Mouse (Mus musculus) common myeloid progenitor, adult 5-6 weeks (primary cell): ENCODE data around the gene Pheta1. TPM values are rescaled to one million over a fixed set of nuclear protein-coding genes. Genes with fewer than 3 reads are reported as not detected.

Source experiments
- ATAC-seq: replicated peaks from 2 replicates; pipeline ENCODE4 v1.8.0; 2016; ENCODE audit warnings: low read depth, mild to moderate bottlenecking, moderate TSS enrichment, inconsistent platforms; ENCODE audit not compliant: poor library complexity, severe bottlenecking
- total RNA-seq: library from RNA; stranded (forward); fragments of 200-1000, 187-1606 nt; gene quantifications from 2 replicates; pipeline ENCODE4 v1.2.3, GENCODE M21; 2017

Gene Pheta1
- total RNA-seq: 1.6 and 2.6 TPM in 2 replicates

DNA sequence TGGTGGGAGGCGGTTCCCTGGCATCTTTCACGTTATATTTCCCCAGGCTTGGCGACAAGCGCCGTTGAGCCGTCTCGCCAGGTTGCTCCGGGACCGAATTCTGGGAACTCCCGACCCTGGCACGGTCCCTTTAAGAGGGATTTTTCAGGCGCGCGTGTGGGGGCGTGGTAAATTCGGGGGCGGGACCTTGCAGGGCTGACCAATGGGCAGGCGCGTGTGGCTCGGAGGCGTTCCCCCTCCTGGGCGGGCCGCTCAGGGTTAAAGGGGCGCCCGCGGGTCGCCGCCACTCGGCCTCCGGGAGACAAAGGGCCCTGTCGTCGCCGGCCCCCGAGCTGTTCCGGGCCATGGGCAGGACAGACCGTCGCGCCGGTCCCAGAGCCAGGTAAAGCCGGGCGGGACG, at the start of gene Pheta1:
Gene Pheta1, plus strand, starts transcription at position 242 of the 400 bp plus-strand sequence.
- peak; percentile 79 for ATAC-seq

GRCm38 (mm10) chr5:121807186-121807585, 41.6 kb upstream of the Pheta1 start:
- no peak for ATAC-seq

GRCm38 (mm10) chr5:121808202-121808601, 40.6 kb upstream of the Pheta1 start:
- no peak for ATAC-seq

- ATAC-seq: no peak
These were observed 39.0 kb upstream of the Pheta1 start for GRCm38 (mm10) chr5:121809667-121810224.

GRCm38 (mm10) chr5:121810331-121811151, 38.2 kb upstream of the Pheta1 start:
- ATAC-seq: no peak

- ATAC-seq: peak; percentile 91
These were observed 37.3 kb upstream of the Pheta1 start for GRCm38 (mm10) chr5:121811485-121811931.

GRCm38 (mm10) chr5:121812526-121813243, 36.1 kb upstream of the Pheta1 start:
- no peak for ATAC-seq

DNA sequence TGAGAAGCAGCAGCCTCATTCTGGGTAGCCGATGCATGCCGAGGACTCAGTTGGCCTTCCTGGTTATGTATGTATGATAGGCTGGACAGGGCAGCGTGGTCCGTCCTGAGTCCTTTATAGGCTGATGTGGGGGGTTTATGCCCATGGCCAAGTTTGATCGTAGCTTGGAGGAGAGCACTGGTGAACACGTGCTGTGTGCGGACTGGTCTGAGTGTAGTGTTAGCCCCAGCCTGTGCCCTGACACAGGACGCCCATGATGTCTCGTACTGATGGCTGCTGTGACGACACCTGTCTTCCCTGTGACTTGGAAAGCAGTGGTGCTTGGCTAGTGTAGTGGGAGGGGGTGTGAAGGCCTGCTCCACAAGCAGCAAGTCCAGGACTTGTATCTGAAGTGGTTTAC, 35.0 kb upstream of the Pheta1 start:
- no peak for ATAC-seq

GRCm38 (mm10) chr5:121815067-121815466, 33.7 kb upstream of the Pheta1 start:
- ATAC-seq: no peak

DNA sequence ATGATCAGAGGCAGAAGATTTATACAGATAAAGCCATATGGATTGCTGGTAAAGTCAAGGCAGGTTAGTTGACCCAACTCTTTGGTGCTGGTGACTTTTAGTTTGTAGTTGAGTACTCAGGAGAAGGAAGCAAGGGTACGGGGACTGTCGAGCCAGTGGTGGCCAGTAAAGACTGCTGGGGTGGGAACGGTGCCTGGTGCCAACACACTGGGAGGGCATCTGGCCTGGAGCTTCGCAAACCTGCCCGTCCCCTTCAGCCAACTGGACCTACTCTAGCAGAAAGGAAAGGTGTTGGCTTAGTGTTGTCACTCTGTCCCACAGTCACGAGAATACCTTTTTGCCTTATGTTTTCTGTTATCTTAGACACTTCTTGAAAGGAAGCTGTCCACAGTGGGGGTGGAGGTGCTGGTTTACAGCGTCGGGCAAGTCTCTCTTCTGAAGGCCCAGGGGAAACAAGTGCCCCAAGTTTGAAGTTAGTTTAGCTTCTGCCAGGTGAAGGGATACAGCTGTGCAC, 32.9 kb upstream of the Pheta1 start:
- no peak for ATAC-seq

DNA sequence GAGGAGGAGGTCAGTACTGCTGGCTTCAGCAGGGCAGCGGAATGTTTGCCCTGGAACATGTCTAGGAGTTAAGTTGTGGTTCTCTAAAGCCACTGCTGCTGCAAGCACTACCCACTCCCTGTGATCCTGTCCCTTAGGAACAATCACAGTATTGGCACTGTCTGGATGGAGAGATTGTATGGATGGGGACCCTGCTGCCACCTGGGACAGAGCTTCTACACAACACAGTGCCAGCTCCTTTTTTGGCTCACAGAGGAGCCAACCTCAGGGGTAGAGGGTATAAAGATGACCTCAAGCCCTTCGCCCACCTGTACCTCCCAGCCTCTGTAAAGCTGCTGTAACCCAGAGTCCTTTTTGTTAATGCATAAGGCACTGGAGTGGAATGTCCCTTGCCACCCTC, 32.2 kb upstream of the Pheta1 start:
- ATAC-seq: no peak

- ATAC-seq: no peak
These were observed 31.2 kb upstream of the Pheta1 start for GRCm38 (mm10) chr5:121817551-121817950.

GRCm38 (mm10) chr5:121818401-121818800, 30.4 kb upstream of the Pheta1 start:
- ATAC-seq: no peak

GRCm38 (mm10) chr5:121818862-121819261, 29.9 kb upstream of the Pheta1 start:
- ATAC-seq: no peak

- peak; percentile 50 for ATAC-seq
These were observed 29.2 kb upstream of the Pheta1 start for GRCm38 (mm10) chr5:121819559-121819958.

- ATAC-seq: no peak
These were observed 28.6 kb upstream of the Pheta1 start for GRCm38 (mm10) chr5:121820161-121820560.

GRCm38 (mm10) chr5:121820657-121821056, 28.1 kb upstream of the Pheta1 start:
- ATAC-seq: no peak

GRCm38 (mm10) chr5:121821116-121821515, 27.7 kb upstream of the Pheta1 start:
- no peak for ATAC-seq

- ATAC-seq: no peak
These were observed 27.2 kb upstream of the Pheta1 start for GRCm38 (mm10) chr5:121821552-121821951.

DNA sequence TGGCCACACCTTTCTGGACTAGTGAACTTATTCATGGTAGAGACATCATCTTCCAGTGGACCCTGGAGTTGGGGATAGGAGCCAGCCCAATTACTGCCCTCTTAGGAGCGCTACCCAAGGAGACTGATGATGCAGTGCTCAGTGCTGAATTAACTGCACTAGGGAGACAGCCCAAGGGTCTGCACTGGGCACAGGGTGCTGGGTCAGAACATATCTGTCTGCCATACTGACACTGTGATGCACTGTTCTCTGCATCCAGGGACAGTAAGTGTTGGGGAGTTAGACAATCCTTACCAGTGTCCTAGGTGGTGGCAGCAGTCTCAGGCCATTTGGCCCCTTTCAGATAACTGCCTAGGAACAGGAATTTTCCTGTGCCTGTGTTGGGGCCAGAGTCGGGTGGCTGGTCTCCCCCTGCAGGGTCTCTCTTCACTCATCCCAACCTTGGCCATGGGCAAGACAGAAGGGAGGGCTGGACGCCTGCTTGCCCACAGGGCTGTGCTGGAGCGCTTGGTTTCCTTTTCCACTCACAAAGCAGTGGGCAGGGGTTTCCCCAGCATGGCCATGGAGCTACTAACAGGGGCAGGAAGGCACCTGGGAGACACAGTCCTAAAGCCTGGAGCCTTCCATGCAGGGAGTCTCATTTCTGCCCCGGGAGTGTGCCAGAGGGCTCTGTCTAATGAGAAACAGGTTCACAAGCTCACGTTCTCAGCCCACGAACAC, 25.8 kb upstream of the Pheta1 start:
- ATAC-seq: no peak
